Comparison of ENCODE assay signal across 15 mouse cellular contexts in the genomic region with DNA sequence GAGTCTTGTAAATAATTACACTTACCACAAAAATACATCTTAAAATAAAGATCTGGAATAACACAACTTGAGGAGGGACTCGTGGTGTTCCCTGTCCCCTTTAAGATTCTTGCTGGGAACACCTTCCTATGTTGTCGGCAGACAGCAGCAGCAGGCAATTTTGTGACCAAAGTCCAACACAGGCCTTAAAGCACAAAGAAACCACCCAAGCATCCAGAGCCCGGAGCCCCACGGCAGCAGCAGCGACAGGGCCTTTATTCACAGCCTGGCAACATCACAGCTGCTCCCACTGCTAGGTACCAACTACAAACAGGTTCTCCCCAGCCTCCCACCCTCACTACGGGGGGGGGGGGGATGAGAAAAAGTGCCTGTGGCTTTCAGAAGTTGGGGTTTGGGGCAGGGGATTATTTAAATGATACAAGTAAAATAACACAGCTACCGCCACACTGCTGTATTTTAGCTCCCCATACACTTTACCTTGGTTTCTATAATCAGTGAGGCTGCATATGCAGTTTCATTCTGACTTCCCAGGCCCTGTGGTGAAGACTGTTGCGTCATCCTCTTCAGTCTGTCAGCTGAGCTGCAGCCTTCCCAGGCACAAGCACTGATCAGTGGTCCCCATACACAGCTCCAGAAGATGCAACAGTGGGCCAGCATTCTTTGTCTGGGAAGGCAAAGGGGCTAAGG. TPM values are rescaled to one million over a fixed set of nuclear protein-coding genes. Genes with fewer than 3 reads are reported as not detected.
A peak's percentile ranks its signal among the peaks of the same experiment; 100 is the strongest.
DNase-seq lines count a peak whose midpoint lies in the region; ATAC-seq and TF ChIP-seq lines count a peak whose summit lies in the region.
"Had no signal": no experiment of that assay in that cellular context is flagged by ENCODE, and none has a peak within 500 bp of the region (broad histone marks: within the 10 kb centered on the region; RNA-seq: fewer than 3 reads in every experiment).

No protein-coding gene starts in this region.

- H3K27ac ChIP-seq in kidney, embryonic 15.5 days, result no peak overlapping the region
- peak overlapping the region; percentile 5 for H3K27ac ChIP-seq in midbrain, embryonic 13.5 days
- no peak overlapping the region for H3K27ac ChIP-seq in cerebellum, adult 2 months (ENCODE audit: insufficient read depth, low read length)
- H3K27ac ChIP-seq: left cerebral cortex, adult 2 months; liver, embryonic 14.5 days had no signal

- H3K4me3 ChIP-seq in kidney, embryonic 15.5 days (replicated peaks), result no peak overlapping the region
- H3K4me3 ChIP-seq in midbrain, embryonic 13.5 days (replicated peaks), result no peak overlapping the region
- no peak overlapping the region for H3K4me3 ChIP-seq in cerebellum, adult 2 months (replicated peaks; ENCODE audit: insufficient read depth, low read depth, low read length)
- H3K4me3 ChIP-seq: left cerebral cortex, adult 2 months had no signal

- H3K36me3 ChIP-seq in kidney, embryonic 15.5 days, result no peaks in the 10 kb centered on the region
- no peaks in the 10 kb centered on the region for H3K36me3 ChIP-seq in midbrain, embryonic 13.5 days

- 52% methylated on average over 8 of the region's 8 CpGs for WGBS in kidney, embryonic 15.5 days
- WGBS in midbrain, embryonic 13.5 days, result 13% methylated on average over 8 of the region's 8 CpGs
- 35% methylated on average over 8 of the region's 8 CpGs for WGBS in cerebellum, adult 2 months

- H3K27me3 ChIP-seq in kidney, embryonic 15.5 days, result peaks cover 42% of the 10 kb centered on the region
- peaks cover 33% of the 10 kb centered on the region for H3K27me3 ChIP-seq in midbrain, embryonic 13.5 days
- no peaks in the 10 kb centered on the region for H3K27me3 ChIP-seq in cerebellum, adult 2 months (ENCODE audit: control insufficient read depth, insufficient read depth, low read length)

- no peak overlapping the region for H3K4me2 ChIP-seq in kidney, embryonic 15.5 days
- no peak overlapping the region for H3K4me2 ChIP-seq in midbrain, embryonic 13.5 days (replicated peaks)

- no peak for ATAC-seq in kidney, embryonic 15.5 days (replicated peaks; ENCODE audit: low FRiP score)
- ATAC-seq in granulocyte monocyte progenitor cell, adult 5-6 weeks (replicated peaks; ENCODE audit: poor library complexity, severe bottlenecking), result 0 out of 2 replicates have a peak, but pooled peaks have one; percentile 43
- ATAC-seq in midbrain, embryonic 13.5 days, result peak; percentile 53

- no peak for TF ChIP-seq CTCF in cerebellum, adult 2 months (IDR thresholded peaks at IDR 0.05; ENCODE audit: borderline replicate concordance, insufficient read depth, low read depth, low read length)

- DNase-seq in kidney, adult 9 months, result peak; percentile 27
- DNase-seq in MN1 (ENCODE audit: low spot score), result peak; percentile 8
- no peak for DNase-seq in spleen, postnatal 10 days (ENCODE audit: low spot score in 2 of 2)
- no peak for DNase-seq in layer of hippocampus, postnatal 14 days (ENCODE audit: low spot score in 2 of 2)
- DNase-seq in cerebellum, adult 2 months, result no peak
- DNase-seq: cerebellum, postnatal 10 days; heart, postnatal 14 days had no signal

- H3K9me3 ChIP-seq in kidney, embryonic 15.5 days (replicated peaks), result no peaks in the 10 kb centered on the region
- no peaks in the 10 kb centered on the region for H3K9me3 ChIP-seq in midbrain, embryonic 13.5 days

- TF ChIP-seq POLR2A in cerebellum, adult 2 months (IDR thresholded peaks at IDR 0.05; ENCODE audit: borderline replicate concordance, insufficient read depth, low read length), result no peak

- no peaks in the 10 kb centered on the region for H3K4me1 ChIP-seq in kidney, embryonic 15.5 days
- H3K4me1 ChIP-seq in midbrain, embryonic 13.5 days (replicated peaks), result peaks cover 36% of the 10 kb centered on the region
- no peaks in the 10 kb centered on the region for H3K4me1 ChIP-seq in cerebellum, adult 2 months (ENCODE audit: control insufficient read depth, insufficient read depth, low read length)

- H3K9ac ChIP-seq in kidney, embryonic 15.5 days, result no peak overlapping the region
- no peak overlapping the region for H3K9ac ChIP-seq in midbrain, embryonic 13.5 days (replicated peaks)
- H3K9ac ChIP-seq: liver, embryonic 14.5 days had no signal

RNA-seq across cellular contexts. Expression of a gene that starts 22.8 kb away (rescaled TPM):
- 110 and 117 TPM in 2 replicates for polyA plus RNA-seq in kidney, embryonic 15.5 days (2015; fragmentation: Nextera tagmentation; extraction: Ambion mirVana)
- 97.8 and 116 TPM in 2 replicates for total RNA-seq in granulocyte monocyte progenitor cell, adult 5-6 weeks (2014; fragmentation: Nextera tagmentation)
- 37.9 and 66.9 TPM in 2 replicates for total RNA-seq in granulocyte monocyte progenitor cell, adult 5-6 weeks (2017)
- 96.1 and 101 TPM in 2 replicates for polyA plus RNA-seq in midbrain, embryonic 13.5 days (2015; fragmentation: Nextera tagmentation; extraction: Ambion mirVana)
- 10 to 100 TPM; 34.3 to 38.2 TPM for total RNA-seq in layer of hippocampus, postnatal 14 days (2021)
- polyA plus RNA-seq in cerebellum, adult 2 months (2012; rRNA removed), result 72.6 and 74.3 TPM in 2 replicates

RNA-seq across cellular contexts. Expression of a gene that starts 22.8 kb away (rescaled TPM):
- 382 and 385 TPM in 2 replicates for polyA plus RNA-seq in kidney, embryonic 15.5 days (2015; fragmentation: Nextera tagmentation; extraction: Ambion mirVana)
- total RNA-seq in granulocyte monocyte progenitor cell, adult 5-6 weeks (2014; fragmentation: Nextera tagmentation), result 207 and 242 TPM in 2 replicates
- 98.5 and 102 TPM in 2 replicates for total RNA-seq in granulocyte monocyte progenitor cell, adult 5-6 weeks (2017)
- 362 and 373 TPM in 2 replicates for polyA plus RNA-seq in midbrain, embryonic 13.5 days (2015; fragmentation: Nextera tagmentation; extraction: Ambion mirVana)
- total RNA-seq in layer of hippocampus, postnatal 14 days (2021), result 100 to 1,000 TPM; 178 to 180 TPM
- 271 and 306 TPM in 2 replicates for polyA plus RNA-seq in cerebellum, adult 2 months (2012; rRNA removed)

RNA-seq across cellular contexts. Expression of a gene that starts 45.3 kb away (rescaled TPM):
- polyA plus RNA-seq in kidney, embryonic 15.5 days (2015; fragmentation: Nextera tagmentation; extraction: Ambion mirVana), result 0.45 and 0.55 TPM in 2 replicates
- not detected in 2 replicates for total RNA-seq in granulocyte monocyte progenitor cell, adult 5-6 weeks (2014; fragmentation: Nextera tagmentation)
- total RNA-seq in granulocyte monocyte progenitor cell, adult 5-6 weeks (2017), result not detected in 2 replicates
- polyA plus RNA-seq in midbrain, embryonic 13.5 days (2015; fragmentation: Nextera tagmentation; extraction: Ambion mirVana), result 1.2 and 1.5 TPM in 2 replicates
- not detected for total RNA-seq in layer of hippocampus, postnatal 14 days (2021)
- polyA plus RNA-seq in cerebellum, adult 2 months (2012; rRNA removed), result 0.43 and 0.70 TPM in 2 replicates
- total RNA-seq: adrenal gland, postnatal 4 days; left cerebral cortex, adult 2 months; megakaryocyte, adult 5-6 weeks had no signal
- polyA plus RNA-seq: liver, embryonic 14.5 days; stomach, embryonic 14.5 days had no signal

Comparison
In these comparisons a context has a peak if more than half of its experiments do, and no peak if none do; other contexts are left out.
1. DNase-seq: peak in kidney, adult 9 months (single experiment) and MN1 (single experiment); none in spleen, postnatal 10 days (0 of 2), layer of hippocampus, postnatal 14 days (0 of 2) and cerebellum, adult 2 months (0 of 2).